Mouse (Mus musculus) ovary, adult 18-20 months (tissue): ENCODE measurements around the gene Grid1.

Source experiments
- DNase-seq: peaks from one replicate; pipeline ENCODE4 v3.0.0; 2022; ENCODE audit warnings: low spot score, mixed read lengths

Gene Grid1

GRCm38 (mm10) chr14:35112327-35113275 is 292.7 kb downstream of the Grid1 start:
- DNase-seq: no peak

DNA sequence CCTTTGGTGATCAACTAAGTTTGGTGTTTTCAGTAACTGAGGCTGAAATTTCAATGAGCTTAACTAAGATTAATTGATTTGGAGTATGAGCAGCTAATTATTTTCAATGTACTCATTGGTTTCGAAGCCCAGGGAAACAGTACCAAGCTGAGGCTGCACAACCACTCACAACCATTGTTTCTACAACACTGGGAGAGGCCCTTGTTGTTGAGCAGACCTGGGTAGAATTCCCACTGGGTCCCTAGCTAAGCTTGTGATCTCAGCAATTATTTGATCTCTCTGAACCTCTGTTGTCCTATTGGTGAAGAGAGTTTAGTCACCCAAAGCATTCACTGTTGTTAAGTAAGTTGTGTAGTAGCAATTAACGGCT is 293.4 kb downstream of the Grid1 start:
- no peak for DNase-seq

DNA sequence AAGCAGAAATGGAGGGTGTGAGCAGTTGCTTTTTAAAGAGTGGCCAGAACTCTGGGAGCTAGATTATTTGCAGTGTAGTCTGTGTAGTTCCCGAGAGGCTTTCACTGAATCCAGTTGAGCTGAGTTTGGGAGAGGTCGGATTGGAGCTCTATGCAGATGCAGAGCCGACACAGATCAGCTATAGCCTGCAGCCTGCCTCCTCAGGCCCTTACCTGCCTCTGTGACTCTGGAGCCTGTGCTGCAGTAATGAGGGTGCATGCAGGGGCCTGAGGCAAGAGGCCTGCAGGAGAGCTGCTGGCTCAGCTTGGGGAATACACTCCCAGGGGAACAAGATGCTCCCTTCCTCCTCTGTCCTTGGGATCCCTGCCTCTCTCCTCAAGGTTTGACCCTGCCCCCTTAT is 296.0 kb downstream of the Grid1 start:
- no peak for DNase-seq

DNA sequence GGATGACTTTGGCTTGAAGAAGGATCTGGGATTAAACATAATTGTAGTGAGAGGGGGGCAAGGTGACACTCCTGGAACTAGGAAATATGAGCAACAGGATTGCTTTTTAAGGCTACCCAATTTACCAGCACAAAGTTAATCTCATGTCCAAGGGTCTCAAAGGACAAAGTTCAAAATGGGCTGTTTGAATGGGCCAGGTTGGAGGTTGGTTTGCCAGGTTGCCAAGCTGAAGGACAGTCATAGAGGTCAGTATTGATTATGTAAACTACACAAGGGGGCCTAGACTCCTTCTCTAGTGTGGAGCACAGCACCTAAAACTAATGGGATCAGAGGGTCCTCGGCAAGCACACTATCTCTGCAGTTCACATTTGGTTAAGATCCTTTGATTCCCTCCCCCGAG is 300.2 kb downstream of the Grid1 start:
- no peak for DNase-seq

GRCm38 (mm10) chr14:35120905-35121304 is 301.0 kb downstream of the Grid1 start:
- DNase-seq: no peak

DNA sequence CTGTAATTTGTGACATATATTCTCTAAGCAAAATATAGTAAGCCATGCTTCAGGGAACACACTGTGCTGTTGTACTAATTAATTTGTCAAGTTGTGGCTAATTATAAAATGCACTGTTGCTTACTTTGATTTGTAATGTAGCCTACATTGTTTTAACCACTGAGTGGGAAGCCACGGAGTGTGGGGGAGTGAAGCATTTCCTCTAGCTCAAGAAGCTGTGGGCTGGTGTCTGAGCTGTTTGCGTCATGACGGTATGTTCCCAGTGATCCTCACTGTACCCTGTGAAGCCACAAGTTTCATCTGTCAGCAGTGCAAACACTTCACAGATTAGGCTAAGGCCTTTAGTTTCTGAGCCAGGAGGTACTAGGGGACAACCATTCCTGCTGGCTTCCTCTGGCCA is 302.2 kb downstream of the Grid1 start:
- DNase-seq: no peak

DNA sequence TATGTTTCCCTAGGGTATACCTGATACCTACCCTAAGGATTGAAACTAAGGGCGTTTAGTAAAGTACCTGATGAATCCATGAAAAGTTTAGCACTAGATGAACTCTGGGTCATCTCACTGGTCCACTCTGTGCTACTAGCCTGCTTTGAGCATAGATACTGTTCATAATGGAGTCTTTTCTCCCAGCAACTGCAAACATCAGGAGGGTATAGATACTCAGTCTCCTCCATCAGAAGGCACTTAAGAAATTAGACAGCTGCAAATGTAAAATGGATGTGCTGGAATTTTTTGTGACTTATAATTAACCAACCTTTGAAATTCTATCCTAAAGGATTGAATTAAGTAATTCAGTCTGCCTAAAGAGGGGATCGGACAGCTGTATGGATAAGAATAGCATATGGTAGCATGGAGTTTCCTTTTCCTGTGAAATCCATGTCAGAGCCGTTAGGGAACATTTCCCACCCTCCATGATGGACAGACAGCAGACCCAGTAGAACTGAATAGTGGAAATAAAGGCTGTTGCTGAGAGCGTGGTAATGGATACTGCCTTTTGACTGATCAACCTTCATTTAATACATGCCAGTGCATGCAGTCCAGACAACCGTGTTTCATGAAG is 303.5 kb downstream of the Grid1 start:
- DNase-seq: no peak

DNA sequence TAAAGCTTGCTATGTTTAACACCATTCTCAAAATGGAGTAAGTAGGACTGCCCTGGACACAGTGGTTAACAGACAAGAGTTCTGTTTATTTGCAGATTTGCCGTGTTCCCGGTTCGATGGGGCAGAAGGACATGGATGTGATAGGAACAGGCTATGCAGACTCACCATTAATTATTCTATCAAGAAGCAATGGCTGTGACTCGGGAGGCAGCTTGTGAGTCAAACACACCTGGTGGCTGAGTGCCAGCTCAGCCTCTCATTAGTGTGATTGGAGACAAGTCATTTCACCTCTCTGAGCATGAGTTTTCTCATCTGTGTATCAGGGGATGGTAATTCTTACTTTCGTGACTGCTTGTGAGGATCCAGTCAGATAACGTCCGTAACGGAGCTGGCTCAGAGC is 307.7 kb downstream of the Grid1 start:
- DNase-seq: no peak

GRCm38 (mm10) chr14:35135056-35135455 is 315.1 kb downstream of the Grid1 start:
- no peak for DNase-seq

GRCm38 (mm10) chr14:35138069-35138468 is 318.2 kb downstream of the Grid1 start:
- DNase-seq: no peak

GRCm38 (mm10) chr14:35139824-35140223 is 319.9 kb downstream of the Grid1 start:
- no peak for DNase-seq

DNA sequence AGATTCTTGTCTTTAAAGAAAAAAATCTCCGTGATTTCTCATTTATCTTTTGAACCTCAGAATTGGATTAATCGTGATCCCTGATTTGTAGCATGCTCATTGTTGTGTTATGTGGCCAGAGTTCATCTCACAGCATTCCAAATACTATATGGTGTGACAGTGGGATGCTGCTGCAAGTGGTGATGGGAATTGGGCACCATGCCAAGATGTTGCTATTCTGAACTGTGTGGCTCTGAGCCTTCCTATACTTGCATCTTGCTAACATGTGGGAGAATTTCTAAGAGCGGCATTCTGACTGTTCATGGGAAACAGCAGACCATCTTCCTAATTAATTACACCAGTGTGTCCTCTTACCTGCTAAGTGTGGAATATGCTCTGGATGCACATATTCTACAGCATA is 332.5 kb downstream of the Grid1 start:
- no peak for DNase-seq

GRCm38 (mm10) chr14:35153701-35154277 is 333.9 kb downstream of the Grid1 start:
- no peak for DNase-seq

GRCm38 (mm10) chr14:35154364-35154763 is 334.5 kb downstream of the Grid1 start:
- DNase-seq: no peak

DNA sequence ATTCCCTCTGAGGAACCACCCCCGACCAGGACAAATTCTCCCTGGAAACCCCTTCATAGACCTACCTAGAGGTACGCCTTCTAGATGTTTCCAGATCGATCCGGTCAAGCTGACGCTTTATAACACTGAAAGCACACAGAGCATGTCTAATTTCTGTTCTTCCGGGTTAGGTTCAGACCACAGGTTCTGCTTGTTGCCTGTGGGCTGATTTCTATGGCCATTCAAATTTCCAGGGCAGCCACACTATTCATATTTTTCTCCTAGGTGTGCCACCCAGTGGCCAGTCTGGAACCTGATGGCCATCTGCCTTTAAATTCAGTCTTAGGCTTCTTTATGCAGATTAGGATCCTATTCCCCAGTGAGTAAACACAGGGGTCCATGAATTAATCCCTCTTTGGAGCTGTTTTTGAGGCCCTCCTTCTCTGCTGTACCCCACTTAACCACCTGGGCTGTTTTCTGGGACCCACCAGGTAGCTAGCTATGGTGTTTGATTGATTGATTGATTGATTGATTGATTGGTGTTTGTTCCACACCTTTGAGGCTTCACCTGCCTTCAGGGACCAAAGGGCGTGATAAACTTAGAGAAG is 337.3 kb downstream of the Grid1 start:
- DNase-seq: no peak

DNA sequence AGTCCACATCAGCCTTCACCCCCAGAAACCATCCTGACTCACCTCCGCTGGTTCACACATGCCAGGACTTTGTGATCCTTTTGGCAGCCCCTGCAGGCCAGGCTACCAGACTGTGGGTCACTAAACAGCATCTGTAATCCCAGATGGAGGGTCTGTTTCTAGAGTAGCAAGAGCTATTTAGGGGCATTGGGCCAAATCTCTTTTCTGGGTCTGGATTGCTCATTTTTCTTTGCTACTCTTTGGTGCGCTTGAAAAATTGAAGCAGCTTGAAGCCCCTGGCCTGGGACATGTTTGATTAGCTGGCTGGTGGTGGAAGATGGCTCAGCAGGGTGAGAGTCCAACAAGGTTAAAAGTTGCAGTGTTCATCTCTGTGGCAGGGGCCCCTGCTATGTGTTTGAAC is 339.4 kb downstream of the Grid1 start:
- no peak for DNase-seq

- DNase-seq: no peak
Measured at GRCm38 (mm10) chr14:35167451-35167850, 347.5 kb downstream of the Grid1 start.

- no peak for DNase-seq
Measured at GRCm38 (mm10) chr14:35173861-35174260, 354.0 kb downstream of the Grid1 start.

DNA sequence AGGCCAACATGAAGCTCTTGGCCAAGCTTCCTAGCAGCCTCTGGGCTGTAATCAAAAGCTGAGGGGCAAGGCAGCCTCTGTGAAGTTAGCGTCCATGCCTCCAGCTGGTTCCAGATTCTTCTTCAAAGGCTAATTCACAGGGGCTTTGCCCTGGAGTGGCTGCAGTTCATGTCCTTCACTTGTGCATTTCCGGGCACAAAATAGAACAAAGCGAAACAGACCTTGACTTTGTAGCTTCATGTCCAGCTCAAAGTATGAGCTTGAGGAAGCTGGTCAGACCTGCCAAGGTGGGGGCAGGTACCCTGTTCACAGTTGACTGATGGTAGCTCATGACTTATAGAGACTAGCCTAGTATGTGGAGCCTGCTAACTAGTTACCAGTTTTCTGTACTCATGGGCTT is 356.1 kb downstream of the Grid1 start:
- no peak for DNase-seq

DNA sequence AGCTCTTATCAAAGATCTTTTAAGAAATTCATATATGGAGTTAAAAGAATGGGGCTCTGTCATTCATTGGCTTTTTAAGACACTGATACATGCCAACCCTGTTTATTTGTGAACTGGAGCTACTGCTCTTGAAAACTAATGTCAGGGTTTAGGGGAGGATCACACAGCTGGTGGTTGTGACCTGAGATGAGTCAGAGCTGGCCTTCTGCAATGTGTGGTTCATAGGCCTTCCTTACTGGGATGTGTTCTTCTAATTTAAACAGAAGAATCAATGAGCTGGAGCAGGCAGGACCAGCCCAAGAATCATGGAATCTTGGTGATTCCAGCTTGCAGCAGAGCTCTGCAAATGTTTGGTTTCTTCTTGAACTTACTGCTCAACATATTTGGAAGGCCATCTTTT is 359.2 kb downstream of the Grid1 start:
- DNase-seq: no peak

DNA sequence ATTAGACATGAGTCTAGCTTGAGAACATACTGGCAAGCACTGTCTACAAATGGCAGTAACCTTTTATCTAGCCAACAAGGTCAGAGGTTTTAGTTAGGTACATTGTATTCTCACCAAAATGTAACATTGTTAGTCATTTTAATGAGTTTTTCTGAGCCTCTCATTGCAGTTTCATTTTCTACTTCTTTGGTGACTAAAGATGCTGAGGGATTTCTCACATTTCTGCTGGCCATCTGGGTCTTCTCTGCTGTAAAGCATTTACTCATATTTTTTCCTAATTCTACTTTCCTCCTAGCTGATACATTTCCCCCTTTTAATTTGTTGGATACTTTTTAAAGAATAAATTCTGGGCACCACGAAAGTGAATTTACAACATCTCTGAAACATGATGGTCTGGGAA is 365.5 kb downstream of the Grid1 start:
- no peak for DNase-seq

DNA sequence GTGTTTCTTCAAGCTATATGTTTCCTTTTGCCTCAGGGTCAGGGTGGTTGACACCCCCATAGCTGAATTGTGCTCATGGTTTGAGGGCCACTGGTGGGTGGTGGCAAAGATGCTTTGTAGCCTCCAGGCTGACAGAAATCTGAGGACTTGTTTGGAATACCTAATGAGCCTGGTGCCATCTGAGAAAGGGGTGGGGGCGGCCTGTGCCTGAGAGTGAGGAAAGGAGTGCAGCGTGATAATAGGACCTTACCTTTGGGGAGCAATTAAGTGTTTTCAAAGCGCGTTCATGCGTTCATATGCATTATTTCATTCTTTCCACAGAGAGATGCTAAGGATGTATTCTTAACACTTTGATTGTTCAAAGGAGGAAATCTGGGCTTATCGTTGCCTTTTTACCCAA is 372.3 kb downstream of the Grid1 start:
- no peak for DNase-seq

GRCm38 (mm10) chr14:35197371-35197770 is 377.5 kb downstream of the Grid1 start:
- no peak for DNase-seq
